Mouse (Mus musculus) Muller cell, postnatal 12 days (primary cell): ENCODE results near the gene Olfr1259.
"Not testable (repeated sequence)": the region's sequence is repeated elsewhere in the genome, so short reads cannot be mapped to it uniquely, and the experiment has no call there.

Experiments used
- DNase-seq: peaks from one replicate; pipeline ENCODE4 v3.0.0-alpha.2; 2015; ENCODE audit errors: inconsistent ontology term

Gene Olfr1259

GRCm38 (mm10) chr2:89948564-89948963, at the start of gene Olfr1259:
Olfr1259 (minus strand) TSS chr2:89948664.
- no peak for DNase-seq

DNA sequence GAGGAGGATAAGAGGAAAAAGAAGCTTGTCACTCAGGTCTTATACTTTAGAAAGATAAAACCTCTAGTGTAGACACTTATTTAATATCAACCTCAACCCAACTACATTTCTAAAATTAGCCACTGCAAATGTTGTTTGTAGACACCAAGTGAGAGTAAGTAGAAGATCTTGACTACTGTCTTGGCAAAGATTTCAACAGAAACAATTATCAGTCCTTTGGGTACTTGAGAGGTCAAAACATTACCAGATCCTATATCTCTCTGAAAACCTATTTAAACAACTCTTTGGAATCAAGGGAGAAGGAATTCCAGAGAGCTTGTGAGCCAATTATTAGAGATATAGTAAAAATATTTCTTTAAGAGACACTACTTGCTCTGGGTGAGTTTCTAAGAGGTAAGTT, 42.5 kb upstream of the Olfr1259 start, which contains the start of gene Olfr1261:
Gene Olfr1261, plus strand, starts transcription at position 301 of the 400 bp plus-strand sequence.
- no peak for DNase-seq

DNA sequence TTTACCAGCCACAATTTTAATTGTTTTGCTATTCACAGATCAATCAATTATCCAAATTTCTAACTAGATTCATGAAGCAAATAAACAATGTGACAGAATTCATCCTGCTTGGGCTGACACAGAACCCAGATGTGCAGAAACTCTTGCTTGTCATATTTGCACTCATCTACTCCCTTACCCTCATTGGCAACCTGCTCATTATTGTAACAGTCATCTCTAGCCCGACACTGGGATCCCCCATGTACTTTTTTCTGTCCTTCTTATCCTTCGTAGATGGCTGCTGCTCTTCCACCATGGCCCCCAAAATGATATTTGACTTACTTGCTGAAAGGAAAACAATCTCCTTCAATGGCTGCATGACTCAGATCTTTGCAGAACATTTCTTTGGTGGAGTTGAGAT, 29.2 kb upstream of the Olfr1259 start:
- DNase-seq, result no peak

GRCm38 (mm10) chr2:89974184-89974583, 25.7 kb upstream of the Olfr1259 start, which contains the start of gene Olfr1260:
Olfr1260 (plus strand) TSS chr2:89974340.
- DNase-seq, result no peak

GRCm38 (mm10) chr2:89927009-89927408, 21.5 kb downstream of the Olfr1259 start, which contains the start of gene Olfr1258:
Olfr1258 (plus strand) TSS chr2:89927309.
- DNase-seq, result no peak

DNA sequence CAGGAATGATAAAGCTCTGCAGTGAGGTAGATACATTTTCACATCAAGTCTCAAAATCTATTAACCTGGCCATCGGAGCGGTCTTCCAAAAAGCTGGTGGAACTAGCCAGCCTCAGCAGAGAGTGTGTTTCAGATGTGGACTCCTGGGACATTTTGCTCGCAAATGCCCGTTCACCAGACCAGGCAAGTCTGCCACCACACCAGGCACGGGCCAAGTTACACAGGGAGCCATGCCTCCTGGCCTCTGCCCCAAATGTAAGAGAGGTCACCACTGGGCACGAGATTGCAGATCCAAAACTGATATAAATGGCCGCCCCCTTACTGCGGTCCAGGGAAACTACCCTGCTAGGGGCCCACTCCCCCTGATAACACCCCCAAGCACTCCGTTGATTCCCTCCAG, 35.8 kb downstream of the Olfr1259 start:
- not testable (repeated sequence) for DNase-seq
